Mouse (Mus musculus) c-Kit-positive CD71-negative TER-119-negative erythroid progenitor cells, embryonic 14.5 days (primary cell): ENCODE results near the gene Cgrrf1.
"Not testable (repeated sequence)": the region's sequence is repeated elsewhere in the genome, so short reads cannot be mapped to it uniquely, and the experiment has no call there.

ENCODE experiments used
- DNase-seq: peaks from one replicate; pipeline ENCODE4 v3.0.0-alpha.2; 2013; ENCODE audit warnings: low read depth

Cgrrf1 gene

GRCm38 (mm10) chr14:46831837-46832333 is at the start of gene Cgrrf1:
TSS of gene Cgrrf1 (plus strand) at chr14:46832125.
- peak; percentile 92 for DNase-seq

GRCm38 (mm10) chr14:46782187-46782828 is 49.6 kb upstream of the Cgrrf1 start:
- no peak for DNase-seq

- no peak for DNase-seq
Observed at GRCm38 (mm10) chr14:46783327-46783926, 48.5 kb upstream of the Cgrrf1 start.

GRCm38 (mm10) chr14:46785247-46785646 is 46.7 kb upstream of the Cgrrf1 start:
- no peak for DNase-seq

- no peak for DNase-seq
Observed at GRCm38 (mm10) chr14:46787454-46787786, 44.5 kb upstream of the Cgrrf1 start.

- peak; percentile 81 for DNase-seq
Observed at GRCm38 (mm10) chr14:46787787-46788504, 44.0 kb upstream of the Cgrrf1 start, which contains the start of gene Cnih1. TSS of gene Cnih1 (minus strand) at chr14:46788411.

- DNase-seq, result no peak
Observed at GRCm38 (mm10) chr14:46788505-46788901, 43.4 kb upstream of the Cgrrf1 start.

GRCm38 (mm10) chr14:46790303-46790702 is 41.6 kb upstream of the Cgrrf1 start:
- no peak for DNase-seq

- DNase-seq, result no peak
Observed at GRCm38 (mm10) chr14:46790723-46791122, 41.2 kb upstream of the Cgrrf1 start.

- DNase-seq, result no peak
Observed at GRCm38 (mm10) chr14:46794157-46794556, 37.8 kb upstream of the Cgrrf1 start.

- DNase-seq, result no peak
Observed at GRCm38 (mm10) chr14:46800684-46801345, 31.1 kb upstream of the Cgrrf1 start.

- DNase-seq, result no peak
Observed at GRCm38 (mm10) chr14:46803259-46803658, 28.7 kb upstream of the Cgrrf1 start.

GRCm38 (mm10) chr14:46803791-46804190 is 28.1 kb upstream of the Cgrrf1 start:
- DNase-seq, result no peak

GRCm38 (mm10) chr14:46806186-46806585 is 25.7 kb upstream of the Cgrrf1 start:
- DNase-seq, result no peak

- no peak for DNase-seq
Observed at GRCm38 (mm10) chr14:46807927-46808326, 24.0 kb upstream of the Cgrrf1 start.

- DNase-seq, result no peak
Observed at GRCm38 (mm10) chr14:46815640-46816039, 16.3 kb upstream of the Cgrrf1 start.

- DNase-seq, result no peak
Observed at GRCm38 (mm10) chr14:46816916-46817622, 14.9 kb upstream of the Cgrrf1 start.

GRCm38 (mm10) chr14:46818743-46819142 is 13.2 kb upstream of the Cgrrf1 start:
- DNase-seq, result no peak

- not testable (repeated sequence) for DNase-seq
Observed at GRCm38 (mm10) chr14:46819961-46820360, 12.0 kb upstream of the Cgrrf1 start.

GRCm38 (mm10) chr14:46821271-46821872 is 10.6 kb upstream of the Cgrrf1 start:
- DNase-seq, result no peak
